Mouse (Mus musculus) thymus, adult 2 months (tissue): ENCODE measurements around the gene Slc4a4.

Source experiments
- CTCF ChIP-seq: fragments of 200-500 bp; IDR thresholded peaks from 2 replicates; pipeline ENCODE4 v1.5.1; 2012; ENCODE audit warnings: mild to moderate bottlenecking, control low read depth, low read length, moderate library complexity, borderline replicate concordance; ENCODE audit not compliant: control insufficient read depth, poor library complexity, insufficient read depth; ENCODE audit errors: extremely low read depth
- POLR2A ChIP-seq: fragments of 200-500 bp; IDR thresholded peaks from 2 replicates; pipeline ENCODE4 v1.6.1; 2012; ENCODE audit warnings: mild to moderate bottlenecking, low read length, control low read depth, moderate library complexity; ENCODE audit not compliant: control insufficient read depth, poor library complexity, insufficient read depth; ENCODE audit errors: extremely low read depth

DNA sequence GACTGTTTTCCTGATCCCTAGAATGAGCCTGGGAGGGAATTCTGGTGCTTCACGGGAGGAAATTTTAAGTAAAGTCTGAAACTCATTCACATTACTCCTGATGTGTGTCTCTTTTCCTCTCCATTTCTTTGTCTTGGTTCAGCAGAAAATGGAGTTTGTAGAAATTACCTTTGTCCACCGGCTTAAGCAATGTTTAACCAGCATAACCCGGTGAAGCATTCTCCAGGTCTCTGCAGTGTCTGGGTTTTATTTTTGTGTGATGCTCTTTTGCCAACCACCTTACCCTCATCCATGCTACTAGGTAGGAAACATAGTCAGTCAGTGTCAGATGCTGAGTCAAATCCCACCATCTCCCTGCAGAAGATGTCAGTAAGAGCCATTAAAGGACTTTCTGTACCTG lies 183.4 kb downstream of the Slc4a4 start:
- TF ChIP-seq POLR2A (no peak), CTCF (no peak)
